In genomic region chr1:25042091-25042490, GRCm38 (mm10) we compare ENCODE assay signal across 28 mouse cellular contexts.
DNase-seq lines count a peak whose midpoint lies in the region; ATAC-seq lines count a peak whose summit lies in the region.
"Had no signal": no experiment of that assay in that cellular context is flagged by ENCODE, and none has a peak within 500 bp of the region (broad histone marks: within the 10 kb centered on the region; RNA-seq: fewer than 3 reads in every experiment).

No protein-coding gene starts in this region.

- no peak overlapping the region for H3K9ac ChIP-seq in embryonic facial prominence, embryonic 14.5 days (ENCODE audit: low read depth, low read length)
- H3K9ac ChIP-seq in midbrain, embryonic 11.5 days (ENCODE audit: low read length) = no peak overlapping the region
- no peak overlapping the region for H3K9ac ChIP-seq in midbrain, embryonic 15.5 days
- H3K9ac ChIP-seq: heart, embryonic 15.5 days; hindbrain, embryonic 13.5 days; liver, embryonic 15.5 days; lung, embryonic 15.5 days had no signal

- peak; percentile 78 for DNase-seq in embryonic facial prominence, embryonic 14.5 days (ENCODE audit: low spot score)
- no peak for DNase-seq in embryonic facial prominence, embryonic 10.5 days (ENCODE audit: low spot score)
- peak; percentile 8 for DNase-seq in midbrain, embryonic 11.5 days (ENCODE audit: low spot score, missing footprints)
- peak; percentile 8 for DNase-seq in NIH3T3 (ENCODE audit: low read depth)
- DNase-seq in left cerebral cortex, postnatal 4 days = peak; percentile 14
- DNase-seq in heart, adult 8-10 months (ENCODE audit: low spot score) = no peak
- DNase-seq in adrenal gland, adult 8-10 months = no peak
- DNase-seq: adrenal gland, adult 2 months; B cell, adult 2 months; cerebellum, adult 2 months; gastrocnemius, postnatal 25 days; heart, adult 2 months; heart, postnatal 36 days; kidney, adult 2 months; layer of hippocampus, adult 9-11 months; liver; lung, postnatal 36 days; thymus, adult 2 months had no signal

- H3K4me2 ChIP-seq in embryonic facial prominence, embryonic 14.5 days (ENCODE audit: low read depth, low read length) = no peak overlapping the region
- no peak overlapping the region for H3K4me2 ChIP-seq in midbrain, embryonic 11.5 days
- no peak overlapping the region for H3K4me2 ChIP-seq in midbrain, embryonic 15.5 days
- H3K4me2 ChIP-seq: heart, embryonic 15.5 days; hindbrain, embryonic 13.5 days; liver, embryonic 15.5 days; lung, embryonic 15.5 days had no signal

- H3K9me3 ChIP-seq in embryonic facial prominence, embryonic 14.5 days (ENCODE audit: control insufficient read depth, low read length) = no peaks in the 10 kb centered on the region
- no peaks in the 10 kb centered on the region for H3K9me3 ChIP-seq in embryonic facial prominence, embryonic 10.5 days
- H3K9me3 ChIP-seq in midbrain, embryonic 11.5 days (ENCODE audit: control insufficient read depth, low read length) = no peaks in the 10 kb centered on the region
- no peaks in the 10 kb centered on the region for H3K9me3 ChIP-seq in midbrain, embryonic 15.5 days
- H3K9me3 ChIP-seq: heart, embryonic 15.5 days; hindbrain, embryonic 13.5 days; liver, embryonic 15.5 days; lung, embryonic 15.5 days had no signal

- ATAC-seq in embryonic facial prominence, embryonic 14.5 days (ENCODE audit: low read depth) = no peak
- no peak for ATAC-seq in midbrain, embryonic 11.5 days (ENCODE audit: low FRiP score)
- ATAC-seq in midbrain, embryonic 15.5 days (replicated peaks) = no peak
- ATAC-seq: midbrain, embryonic 16.5 days had no signal

- intact Hi-C loops in left cerebral cortex, postnatal 4 days (cut with DNase I) = no loop called here

- H3K4me1 ChIP-seq in embryonic facial prominence, embryonic 14.5 days (ENCODE audit: control insufficient read depth, insufficient read depth, low read length) = no peaks in the 10 kb centered on the region
- H3K4me1 ChIP-seq in embryonic facial prominence, embryonic 10.5 days = no peaks in the 10 kb centered on the region
- H3K4me1 ChIP-seq in midbrain, embryonic 11.5 days (ENCODE audit: control insufficient read depth, insufficient read depth, low read length) = no peaks in the 10 kb centered on the region
- no peaks in the 10 kb centered on the region for H3K4me1 ChIP-seq in midbrain, embryonic 15.5 days
- H3K4me1 ChIP-seq: heart, embryonic 15.5 days; hindbrain, embryonic 13.5 days; liver, embryonic 15.5 days; lung, embryonic 15.5 days; megakaryocyte, embryonic 14.5 days had no signal

- WGBS in embryonic facial prominence, embryonic 14.5 days = 57% methylated on average over 4 of the region's 4 CpGs
- 87% methylated on average over 4 of the region's 4 CpGs for WGBS in embryonic facial prominence, embryonic 10.5 days
- 85% methylated on average over 4 of the region's 4 CpGs for WGBS in midbrain, embryonic 11.5 days
- WGBS in midbrain, embryonic 15.5 days = 65% methylated on average over 4 of the region's 4 CpGs

- H3K27me3 ChIP-seq in embryonic facial prominence, embryonic 14.5 days (replicated peaks; ENCODE audit: control insufficient read depth, insufficient read depth, low read length) = no peaks in the 10 kb centered on the region
- no peaks in the 10 kb centered on the region for H3K27me3 ChIP-seq in embryonic facial prominence, embryonic 10.5 days (replicated peaks; ENCODE audit: low read depth, poor library complexity, severe bottlenecking)
- no peaks in the 10 kb centered on the region for H3K27me3 ChIP-seq in midbrain, embryonic 11.5 days (ENCODE audit: control insufficient read depth, insufficient read depth, low read length)
- H3K27me3 ChIP-seq in midbrain, embryonic 15.5 days (replicated peaks) = no peaks in the 10 kb centered on the region
- H3K27me3 ChIP-seq: CH12.LX; heart, embryonic 15.5 days; hindbrain, embryonic 13.5 days; liver, embryonic 15.5 days; lung, embryonic 15.5 days; megakaryocyte, embryonic 14.5 days had no signal

- no peak overlapping the region for H3K4me3 ChIP-seq in embryonic facial prominence, embryonic 14.5 days (ENCODE audit: low read depth, low read length)
- no peak overlapping the region for H3K4me3 ChIP-seq in embryonic facial prominence, embryonic 10.5 days
- no peak overlapping the region for H3K4me3 ChIP-seq in midbrain, embryonic 11.5 days (ENCODE audit: low read depth, low read length)
- no peak overlapping the region for H3K4me3 ChIP-seq in midbrain, embryonic 15.5 days
- H3K4me3 ChIP-seq: heart, adult 2 months; heart, embryonic 15.5 days; hindbrain, embryonic 13.5 days; liver, embryonic 15.5 days; lung, embryonic 15.5 days; megakaryocyte, embryonic 14.5 days had no signal

- H3K27ac ChIP-seq in embryonic facial prominence, embryonic 14.5 days (replicated peaks; ENCODE audit: low read depth, low read length) = no peak overlapping the region
- H3K27ac ChIP-seq in embryonic facial prominence, embryonic 10.5 days (replicated peaks) = no peak overlapping the region
- H3K27ac ChIP-seq in midbrain, embryonic 11.5 days (ENCODE audit: low read depth, low read length) = no peak overlapping the region
- H3K27ac ChIP-seq in midbrain, embryonic 15.5 days = no peak overlapping the region
- H3K27ac ChIP-seq: heart, adult 2 months; heart, embryonic 15.5 days; hindbrain, embryonic 13.5 days; kidney, postnatal 0 days; liver, embryonic 15.5 days; lung, embryonic 15.5 days had no signal

- no peaks in the 10 kb centered on the region for H3K36me3 ChIP-seq in embryonic facial prominence, embryonic 14.5 days (ENCODE audit: control insufficient read depth, insufficient read depth, low read length)
- H3K36me3 ChIP-seq in embryonic facial prominence, embryonic 10.5 days (replicated peaks) = no peaks in the 10 kb centered on the region
- no peaks in the 10 kb centered on the region for H3K36me3 ChIP-seq in midbrain, embryonic 11.5 days (ENCODE audit: control insufficient read depth, insufficient read depth, low read length)
- H3K36me3 ChIP-seq in midbrain, embryonic 15.5 days (replicated peaks) = no peaks in the 10 kb centered on the region
- H3K36me3 ChIP-seq: G1E; heart, embryonic 15.5 days; hindbrain, embryonic 13.5 days; liver, embryonic 15.5 days; lung, embryonic 15.5 days had no signal

Comparison
In these comparisons a context has a peak if more than half of its experiments do, and no peak if none do; other contexts are left out.
1. DNase-seq: peak in embryonic facial prominence, embryonic 14.5 days (single experiment), midbrain, embryonic 11.5 days (single experiment), NIH3T3 (single experiment) and left cerebral cortex, postnatal 4 days (single experiment); none in embryonic facial prominence, embryonic 10.5 days (single experiment), heart, adult 8-10 months (single experiment) and adrenal gland, adult 8-10 months (single experiment).